Mouse (Mus musculus) spleen, adult 2 months (tissue): ENCODE measurements at regions not wholly inside any gene's neighbourhood (a gene's known extent, or its start where the extent isn't known, plus 50 kb on each side); places are given as distances from the start of the nearest gene placed in this dataset.

Source experiments
- CTCF ChIP-seq: fragments of 200-500 bp; IDR thresholded peaks from 2 replicates; pipeline ENCODE4 v1.5.1; 2011; ENCODE audit warnings: mild to moderate bottlenecking, inconsistent platforms; ENCODE audit not compliant: insufficient read depth, insufficient read length, insufficient replicate concordance; ENCODE audit errors: extremely low read depth
- POLR2A ChIP-seq: fragments of 200-500 bp; IDR thresholded peaks from 2 replicates; pipeline ENCODE4 v1.6.1; 2011; ENCODE audit warnings: low read depth, low read length, inconsistent platforms

- TF ChIP-seq CTCF, result no peak
- TF ChIP-seq POLR2A, result no peak
These were observed 76.4 kb upstream of the Sestd1 start for GRCm38 (mm10) chr2:77356798-77357197.
